Mouse (Mus musculus): Measurements from ENCODE around the gene Olfr665. TPM values are rescaled to one million over a fixed set of nuclear protein-coding genes. Genes with fewer than 3 reads are reported as not detected.
"Not testable (repeated sequence)": the region's sequence is repeated elsewhere in the genome, so short reads cannot be mapped to it uniquely, and the experiment has no call there.

Gene Olfr665
- total RNA-seq (2021), result not detected
- long read RNA-seq, experiment 1, result 0 reads
- long read RNA-seq, experiment 2, result 0 reads

DNA sequence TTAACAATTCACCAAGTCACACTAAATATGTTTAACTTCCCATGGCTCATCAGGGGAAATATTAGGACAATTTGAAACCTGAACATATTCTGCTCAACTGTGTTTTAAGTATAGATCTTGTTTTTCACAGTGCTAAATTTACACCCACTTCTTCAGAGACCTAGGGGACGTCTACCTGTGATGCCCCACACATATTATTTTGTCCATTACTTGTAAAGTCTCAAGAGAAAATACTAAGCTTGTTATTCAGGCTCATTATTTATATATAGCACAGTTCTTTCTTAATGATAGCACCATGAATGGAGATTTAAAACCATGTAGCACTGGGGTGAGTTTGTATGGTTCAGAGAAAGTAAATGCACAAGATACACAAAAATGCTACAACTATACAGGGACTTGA, at the start of gene Olfr665:
Olfr665 (plus strand) TSS at position 301 of the 400 bp plus-strand sequence.
- no peak for DNase-seq (ENCODE audit: low spot score in 2 of 2)

- DNase-seq (ENCODE audit: low spot score in 2 of 2), result no peak
These were observed 35.3 kb upstream of the Olfr665 start, which contains the start of gene Usp17lb for GRCm38 (mm10) chr7:104842503-104842902. Gene Usp17lb (minus strand): TSS chr7:104842603.

DNA sequence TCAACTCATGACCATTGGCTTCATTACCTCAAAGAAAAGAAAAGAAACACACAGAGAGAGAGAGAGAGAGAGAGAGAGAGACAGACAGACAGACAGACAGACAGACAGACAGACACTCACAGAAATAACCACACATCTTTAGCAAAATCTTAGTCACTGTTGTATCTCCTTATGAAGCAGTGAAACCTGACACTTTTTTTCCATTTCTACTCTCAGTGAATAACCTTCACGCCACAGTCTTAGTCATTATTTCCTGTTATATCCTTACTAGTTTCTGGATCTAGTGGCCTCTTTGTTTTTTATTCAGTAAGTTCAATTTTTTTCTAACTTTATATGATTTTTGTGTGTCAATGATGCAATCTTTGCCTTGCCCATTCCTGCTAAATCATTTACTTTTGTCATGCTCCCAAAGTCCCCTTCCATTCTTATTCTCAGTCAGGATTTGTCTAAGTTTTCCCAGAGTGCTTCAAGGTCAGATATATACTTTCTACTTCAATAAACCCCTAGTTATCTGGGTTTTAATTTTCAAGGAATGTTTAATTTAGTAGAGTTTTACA, 34.0 kb upstream of the Olfr665 start:
- DNase-seq (ENCODE audit: low spot score in 2 of 2), result no peak

DNA sequence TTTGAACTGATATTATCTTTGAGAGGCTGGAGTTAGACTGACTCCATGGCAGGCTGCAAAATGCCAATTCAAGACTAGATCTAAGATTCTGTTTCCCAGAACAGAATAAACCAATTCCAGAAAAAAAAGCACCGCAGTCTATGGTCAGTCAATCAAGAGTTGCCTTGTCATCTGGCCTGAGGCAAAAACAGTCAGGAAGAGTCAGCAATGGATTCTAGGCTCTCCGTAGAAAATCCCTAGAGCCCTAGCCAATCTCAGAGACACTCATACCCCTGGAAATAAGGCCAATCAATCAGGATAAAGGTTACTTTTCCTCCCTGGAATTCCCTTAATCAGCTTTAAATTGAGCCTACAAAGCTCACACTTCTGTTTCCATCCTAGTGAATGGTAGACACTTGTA, 26.3 kb upstream of the Olfr665 start:
- not testable (repeated sequence) for DNase-seq (ENCODE audit: low spot score in 2 of 2)

DNA sequence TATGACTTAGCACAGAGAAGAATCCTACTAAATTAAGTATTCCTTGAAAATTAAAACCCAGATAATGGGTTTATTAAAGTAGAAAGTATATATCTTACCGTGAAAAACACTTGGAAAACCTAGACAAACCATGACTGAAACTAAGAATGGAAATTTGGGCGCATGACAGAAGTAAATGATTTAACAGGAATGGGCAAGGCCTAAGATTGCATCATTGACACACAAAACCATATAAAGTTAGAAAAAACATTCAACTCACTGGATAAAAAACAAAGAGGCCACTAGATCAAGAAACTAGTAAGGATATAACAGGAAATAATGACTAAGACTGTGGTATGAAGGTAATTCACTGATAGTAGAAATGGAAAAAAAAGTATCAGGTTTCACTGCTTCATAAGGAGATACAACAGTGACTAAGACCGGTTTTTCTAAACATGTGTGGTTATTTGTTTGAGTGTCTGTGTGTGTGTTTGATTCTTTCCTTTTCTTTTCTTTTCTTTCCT, 22.5 kb upstream of the Olfr665 start:
- DNase-seq (ENCODE audit: low spot score in 2 of 2), result no peak

- not testable (repeated sequence) for DNase-seq (ENCODE audit: low spot score in 2 of 2)
These were observed 21.1 kb upstream of the Olfr665 start, which contains the start of gene Usp17la for GRCm38 (mm10) chr7:104856709-104857108. Gene Usp17la (plus strand): TSS chr7:104857009.

DNA sequence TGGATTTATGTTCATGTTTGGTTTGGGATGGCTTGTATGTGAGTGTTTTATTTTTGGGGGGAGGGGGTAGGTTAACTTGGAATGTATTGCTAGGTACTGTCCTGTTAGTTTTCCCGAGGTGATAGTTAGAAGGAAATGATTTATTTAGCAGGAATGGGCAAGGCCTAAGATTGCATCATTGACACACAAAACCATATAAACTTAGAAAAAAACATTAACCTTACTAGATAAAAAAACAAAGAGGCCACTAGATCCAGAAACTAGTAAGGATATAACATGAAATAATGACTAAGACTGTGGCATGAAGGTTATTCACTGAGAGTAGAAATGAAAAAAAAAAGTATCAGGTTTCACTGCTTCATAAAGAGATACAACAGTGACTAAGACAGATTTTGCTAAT, 20.1 kb upstream of the Olfr665 start:
- DNase-seq (ENCODE audit: low spot score in 2 of 2), result no peak

DNA sequence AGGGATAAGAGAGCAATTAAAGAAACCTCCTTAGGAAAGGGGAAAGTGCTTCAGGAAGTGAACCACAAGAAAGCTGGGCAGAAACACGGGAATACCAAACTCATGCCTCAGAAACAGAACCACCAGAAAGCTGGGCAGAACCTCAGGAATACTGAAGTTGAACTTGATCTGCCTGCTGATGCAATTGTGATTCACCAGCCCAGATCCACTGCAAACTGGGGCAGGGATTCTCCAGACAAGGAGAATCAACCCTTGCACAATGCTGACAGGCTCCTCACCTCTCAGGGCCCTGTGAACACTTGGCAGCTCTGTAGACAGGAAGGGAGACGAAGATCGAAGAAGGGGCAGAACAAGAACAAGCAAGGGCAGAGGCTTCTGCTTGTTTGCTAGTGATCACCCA, 16.4 kb upstream of the Olfr665 start:
- no peak for DNase-seq (ENCODE audit: low spot score in 2 of 2)

DNA sequence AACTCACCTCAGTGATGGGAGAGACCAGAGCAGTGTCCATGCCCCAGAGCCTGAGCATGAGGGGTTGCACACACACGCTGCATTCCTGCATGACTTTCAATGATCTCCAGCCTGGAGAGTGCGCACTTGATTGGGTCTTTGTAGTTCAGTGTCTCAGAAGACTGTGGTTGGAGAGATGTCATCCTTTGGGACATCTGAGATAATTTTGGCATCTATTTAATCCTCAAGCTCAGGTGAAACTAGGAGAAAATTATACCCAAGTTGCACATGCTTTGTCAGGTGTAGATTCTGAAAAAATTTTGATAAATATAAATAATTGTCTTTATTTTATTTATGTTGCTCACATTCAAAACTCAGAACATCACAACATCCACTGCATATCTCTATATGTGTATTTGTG, 18.0 kb downstream of the Olfr665 start, which contains the start of gene Olfr666:
Olfr666 (minus strand) TSS at position 101 of the 400 bp plus-strand sequence.
- DNase-seq (ENCODE audit: low spot score in 2 of 2), result no peak

DNA sequence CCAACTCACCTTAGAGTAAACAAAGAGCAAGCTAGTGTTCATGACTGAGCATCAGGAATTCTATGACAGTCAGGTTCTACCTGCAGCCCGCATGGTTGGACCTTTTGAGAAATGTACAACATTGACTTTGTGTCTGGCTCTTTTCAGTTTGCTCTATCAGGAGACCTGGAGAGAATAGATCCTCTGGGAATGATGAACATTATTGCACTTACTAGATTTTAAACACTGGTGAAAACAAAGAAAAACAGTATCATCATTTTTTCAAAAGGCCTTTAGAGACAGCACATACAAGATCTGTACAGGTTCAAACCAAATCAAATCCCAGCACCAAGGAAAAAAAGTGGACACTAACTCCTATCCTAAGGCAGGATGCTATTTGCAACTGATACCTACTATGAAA, 43.6 kb downstream of the Olfr665 start, which contains the start of gene Olfr667:
Olfr667 (minus strand) TSS at position 101 of the 400 bp plus-strand sequence.
- no peak for DNase-seq (ENCODE audit: low spot score in 2 of 2)

DNA sequence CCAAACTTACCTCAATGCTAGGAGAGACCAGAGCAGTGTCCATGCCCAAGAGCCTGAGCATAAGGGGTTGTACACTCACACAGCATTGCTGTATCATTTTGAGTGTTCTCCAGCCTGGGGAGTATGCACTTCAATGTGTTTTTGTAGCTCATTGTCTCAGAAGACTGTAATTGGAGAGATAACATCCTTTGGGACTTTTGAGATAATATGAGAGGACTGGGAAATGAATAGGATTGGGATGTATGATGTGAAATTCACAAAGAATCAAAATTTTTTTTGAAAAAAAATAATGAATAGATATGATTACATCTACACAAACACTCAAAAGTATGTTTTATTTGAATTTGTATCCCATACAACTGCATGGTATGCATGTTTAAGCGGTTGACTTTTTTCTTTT, 50.1 kb downstream of the Olfr665 start, which contains the start of gene Olfr668:
Olfr668 (minus strand) TSS at position 101 of the 400 bp plus-strand sequence.
- DNase-seq (ENCODE audit: low spot score in 2 of 2), result no peak

Other genes with a start within 250 kb of the Olfr665 start
- not detected for gene Olfr658, start 230.7 kb upstream of the Olfr665 start, total RNA-seq (2021)
- gene Olfr659, start 211.3 kb upstream of the Olfr665 start, total RNA-seq (2021), result not detected
- gene Olfr661, start 191.5 kb upstream of the Olfr665 start, total RNA-seq (2021), result not detected
- not detected for gene Usp17le, start 100.6 kb upstream of the Olfr665 start, total RNA-seq (2021)
- not detected for gene Usp17lb, start 35.4 kb upstream of the Olfr665 start, total RNA-seq (2021)
- not detected for gene Usp17la, start 21.0 kb upstream of the Olfr665 start, total RNA-seq (2021)
- gene Olfr666, start 17.9 kb downstream of the Olfr665 start, total RNA-seq (2021), result not detected
- not detected for gene Olfr667, start 43.5 kb downstream of the Olfr665 start, total RNA-seq (2021)
- not detected for gene Olfr668, start 50.0 kb downstream of the Olfr665 start, total RNA-seq (2021)
- not detected for gene Olfr669, start 56.2 kb downstream of the Olfr665 start, total RNA-seq (2021)
- not detected for gene Olfr670, start 84.6 kb downstream of the Olfr665 start, total RNA-seq (2021)
- not detected for gene Olfr671, start 101.1 kb downstream of the Olfr665 start, total RNA-seq (2021)
- not detected for gene Olfr672, start 124.0 kb downstream of the Olfr665 start, total RNA-seq (2021)
- not detected for gene Olfr675, start 150.4 kb downstream of the Olfr665 start, total RNA-seq (2021)
- not detected for gene Olfr676, start 154.7 kb downstream of the Olfr665 start, total RNA-seq (2021)
- not detected for gene Olfr677, start 173.3 kb downstream of the Olfr665 start, total RNA-seq (2021)
- gene Olfr678, start 186.4 kb downstream of the Olfr665 start, total RNA-seq (2021), result not detected
- not detected for gene Olfr679, start 203.2 kb downstream of the Olfr665 start, total RNA-seq (2021)
- not detected for gene Olfr680-ps1, start 214.8 kb downstream of the Olfr665 start, total RNA-seq (2021)
- not detected for gene Olfr681, start 238.8 kb downstream of the Olfr665 start, total RNA-seq (2021)

Measured in gastrocnemius, postnatal 4 days (tissue).